Mouse (Mus musculus) hindbrain, embryonic 11.5 days (tissue): Measurements from ENCODE around the gene Pycard. TPM values are rescaled to one million over a fixed set of nuclear protein-coding genes. Genes with fewer than 3 reads are reported as not detected.
"Not testable (repeated sequence)": the region's sequence is repeated elsewhere in the genome, so short reads cannot be mapped to it uniquely, and the experiment has no call there.

Experiments used
- ATAC-seq: fragments of 200-750 bp; cut with Nextera tagmentation; 2 replicates; pipeline ENCODE4 v1.8.0; 2017; ENCODE audit warnings: mild to moderate bottlenecking, moderate TSS enrichment, moderate library complexity; ENCODE audit not compliant: low FRiP score
- DNase-seq: peaks from one replicate; pipeline ENCODE4 v3.0.0-alpha.2; 2015; ENCODE audit warnings: low spot score
- H3K27ac ChIP-seq: fragments of 300-500 bp; sonication (generic); 2 replicates; pipeline ENCODE4 v1.5.1; 2014; ENCODE audit warnings: mild to moderate bottlenecking, low read depth, low read length
- H3K27me3 ChIP-seq: fragments of 300-500 bp; sonication (generic); 2 replicates; pipeline ENCODE4 v1.6.1; 2014; ENCODE audit warnings: mild to moderate bottlenecking, low read length, moderate library complexity, mixed read lengths; ENCODE audit not compliant: control insufficient read depth, insufficient read depth
- H3K36me3 ChIP-seq: fragments of 300-500 bp; sonication (generic); 2 replicates; pipeline ENCODE4 v1.6.1; 2014; ENCODE audit warnings: mild to moderate bottlenecking, low read length, moderate library complexity, mixed read lengths; ENCODE audit not compliant: control insufficient read depth, insufficient read depth
- H3K4me1 ChIP-seq: fragments of 300-500 bp; sonication (generic); replicated peaks from 2 replicates; pipeline ENCODE4 v1.6.1; 2014; ENCODE audit warnings: low read length, mixed read lengths; ENCODE audit not compliant: control insufficient read depth, insufficient read depth
- H3K4me2 ChIP-seq: fragments of 300-500 bp; sonication (generic); replicated peaks from 2 replicates; pipeline ENCODE4 v1.6.1; 2014; ENCODE audit warnings: mild to moderate bottlenecking, low read depth, low read length
- H3K4me3 ChIP-seq: fragments of 300-500 bp; sonication (generic); 2 replicates; pipeline ENCODE4 v1.5.1; 2014; ENCODE audit warnings: low read depth, low read length
- H3K9ac ChIP-seq: fragments of 300-500 bp; sonication (generic); 2 replicates; pipeline ENCODE4 v1.6.1; 2014; ENCODE audit warnings: low read depth, low read length
- H3K9me3 ChIP-seq: fragments of 300-500 bp; sonication (generic); 2 replicates; pipeline ENCODE4 v1.6.1; 2016; ENCODE audit warnings: low read length; ENCODE audit not compliant: control insufficient read depth
- WGBS: fragments of 180-500 bp; shearing (Covaris S2); extraction: QIAGEN DNeasy Blood & Tissue Kit; methylation state at CpG from one replicate; pipeline ENCODE4 v1.1.7; 2014; 5-methylcytosine and 5-hydroxymethylcytosine counted together
- polyA plus RNA-seq: library from polyadenylated mRNA; unstranded; fragments of >200 nt; fragmentation: Nextera tagmentation; extraction: Ambion mirVana; gene quantifications from 2 replicates; pipeline ENCODE4 v1.2.1, GENCODE M21; 2014

Pycard gene
- polyA plus RNA-seq, 1 experiment from 2014 or later = 11.0 TPM

DNA sequence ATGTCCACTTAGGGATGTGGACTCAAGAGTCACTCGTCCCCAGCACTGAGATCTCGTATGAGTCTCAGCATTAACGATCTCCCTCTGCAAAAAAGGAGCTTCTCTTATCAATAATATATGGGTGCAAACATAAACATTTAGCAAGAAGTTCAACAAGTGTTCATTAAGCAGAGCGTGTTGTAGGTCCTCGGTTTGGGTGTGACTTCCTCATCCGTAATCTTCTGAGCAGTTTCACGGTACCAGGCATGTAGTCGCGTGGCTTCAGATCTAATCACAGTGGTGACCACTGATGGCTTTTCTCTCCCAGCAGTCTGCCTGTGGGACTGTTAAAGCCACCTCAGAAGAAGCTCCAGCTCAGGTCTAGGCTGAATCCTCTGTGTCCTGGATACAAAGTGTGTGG is 30.7 kb upstream of the Pycard start:
- Histone ChIP-seq H3K4me3 (no peak overlapping the region), H3K36me3 (no peaks in the 10 kb centered on the region), H3K9me3 (no peaks in the 10 kb centered on the region), H3K27ac (no peak overlapping the region), H3K4me1 (no peaks in the 10 kb centered on the region), H3K9ac (no peak overlapping the region), H3K4me2 (no peak overlapping the region), H3K27me3 (no peaks in the 10 kb centered on the region)
- 95% methylated on average over 9 of the region's 9 CpGs for WGBS
- ATAC-seq (no peak), DNase-seq (no peak)

DNA sequence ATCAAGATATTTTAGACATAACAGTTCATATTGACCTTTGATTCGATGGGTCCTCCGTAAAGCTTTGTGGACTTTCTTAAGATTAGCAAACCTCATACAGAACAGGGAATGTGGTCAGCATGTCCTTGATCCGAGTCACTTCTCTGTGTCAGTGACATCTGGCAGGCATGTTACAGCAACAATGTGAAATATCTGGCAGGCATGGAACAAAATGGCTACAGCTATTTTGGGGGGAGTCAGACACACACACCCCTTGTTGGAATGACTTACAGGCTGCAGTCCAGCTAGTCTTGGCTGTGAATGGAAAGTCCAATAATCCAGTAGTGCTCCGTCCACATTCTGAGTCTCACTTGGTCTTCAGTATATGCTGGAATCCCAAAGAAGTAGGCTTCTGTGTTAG is 29.9 kb upstream of the Pycard start:
- H3K4me3 ChIP-seq = no peak overlapping the region
- no peaks in the 10 kb centered on the region for H3K4me1 ChIP-seq
- ATAC-seq (no peak), DNase-seq (no peak)
- H3K4me2 ChIP-seq = no peak overlapping the region
- H3K9me3 ChIP-seq = no peaks in the 10 kb centered on the region
- H3K27ac ChIP-seq = no peak overlapping the region
- WGBS = 94% methylated on average over 4 of the region's 4 CpGs
- no peak overlapping the region for H3K9ac ChIP-seq
- no peaks in the 10 kb centered on the region for H3K27me3 ChIP-seq
- H3K36me3 ChIP-seq = no peaks in the 10 kb centered on the region

DNA sequence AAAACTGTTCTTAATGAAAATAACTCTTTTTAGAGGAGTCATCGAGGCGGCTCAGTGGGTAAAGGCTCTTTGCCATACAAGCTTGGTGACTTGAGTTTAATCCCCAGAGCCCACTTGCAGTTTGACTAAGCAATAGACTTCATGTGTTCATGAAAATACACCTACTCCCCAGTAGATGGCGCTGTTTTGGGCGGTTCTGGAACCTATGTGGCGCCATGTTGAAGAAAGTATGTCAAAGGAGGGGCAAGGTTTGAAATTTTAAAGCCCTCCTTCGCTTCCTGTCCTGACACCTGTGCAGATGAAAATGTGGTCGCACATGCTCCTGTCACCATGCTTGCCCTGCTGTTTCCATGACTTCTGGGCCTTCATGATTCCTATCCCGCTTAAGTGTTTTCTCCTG is 29.3 kb upstream of the Pycard start:
- H3K9me3 ChIP-seq = no peaks in the 10 kb centered on the region
- no peak overlapping the region for H3K4me2 ChIP-seq
- DNase-seq = peak; percentile 30
- no peaks in the 10 kb centered on the region for H3K36me3 ChIP-seq
- H3K4me3 ChIP-seq = no peak overlapping the region
- H3K27ac ChIP-seq = no peak overlapping the region
- no peak overlapping the region for H3K9ac ChIP-seq
- no peak for ATAC-seq
- WGBS = 67% methylated on average over 8 of the region's 8 CpGs
- no peaks in the 10 kb centered on the region for H3K27me3 ChIP-seq
- H3K4me1 ChIP-seq = no peaks in the 10 kb centered on the region

DNA sequence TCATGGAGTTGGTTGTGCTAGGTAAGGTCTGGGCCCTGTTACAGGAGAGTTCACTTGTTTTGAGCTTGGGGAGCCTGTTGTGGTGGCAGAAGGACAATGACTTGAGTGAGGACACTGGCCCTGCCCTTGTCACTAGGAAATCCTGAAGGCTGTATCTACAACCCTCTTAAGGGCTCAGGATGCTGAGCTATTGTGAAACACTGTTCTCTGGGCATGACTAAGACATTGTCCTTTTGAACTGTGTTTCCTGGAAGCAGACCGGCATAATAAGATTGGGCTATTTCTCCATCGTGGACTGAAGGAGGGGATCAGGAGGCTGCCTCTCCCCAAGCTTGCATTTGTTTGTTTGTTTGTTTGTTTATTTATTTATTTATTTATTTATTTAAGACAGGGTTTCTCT is 25.5 kb upstream of the Pycard start:
- H3K4me1 ChIP-seq = no peaks in the 10 kb centered on the region
- H3K4me2 ChIP-seq = no peak overlapping the region
- no peak overlapping the region for H3K27ac ChIP-seq
- WGBS = 93% methylated on average over 2 of the region's 2 CpGs
- H3K4me3 ChIP-seq = no peak overlapping the region
- H3K36me3 ChIP-seq = no peaks in the 10 kb centered on the region
- no peaks in the 10 kb centered on the region for H3K27me3 ChIP-seq
- DNase-seq = no peak
- no peaks in the 10 kb centered on the region for H3K9me3 ChIP-seq
- no peak overlapping the region for H3K9ac ChIP-seq
- ATAC-seq = no peak

DNA sequence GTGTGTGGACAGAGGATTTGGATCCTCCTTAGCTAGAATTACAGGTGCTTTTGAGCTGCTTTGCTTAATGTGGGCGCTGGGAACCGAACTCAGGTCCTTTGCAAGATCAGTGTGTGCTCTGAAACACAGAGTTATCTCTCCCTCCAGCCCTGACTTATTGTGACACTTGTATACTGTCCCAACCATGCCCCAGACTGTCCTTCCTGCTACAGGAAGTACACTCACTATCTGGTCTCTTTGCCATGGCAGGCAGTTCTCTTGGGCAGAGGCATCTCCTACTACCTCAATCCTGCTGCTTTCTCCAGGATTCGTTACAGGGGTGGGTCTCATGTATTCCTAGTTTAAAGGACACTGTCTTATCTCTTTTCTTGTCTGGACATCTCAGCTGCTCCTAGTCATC is 24.6 kb upstream of the Pycard start:
- ATAC-seq (no peak), DNase-seq (no peak)
- Histone ChIP-seq H3K36me3 (no peaks in the 10 kb centered on the region), H3K27me3 (no peaks in the 10 kb centered on the region), H3K9me3 (no peaks in the 10 kb centered on the region), H3K4me1 (no peaks in the 10 kb centered on the region), H3K4me2 (no peak overlapping the region), H3K27ac (no peak overlapping the region), H3K4me3 (no peak overlapping the region), H3K9ac (no peak overlapping the region)
- 88% methylated on average over 3 of the region's 3 CpGs for WGBS

DNA sequence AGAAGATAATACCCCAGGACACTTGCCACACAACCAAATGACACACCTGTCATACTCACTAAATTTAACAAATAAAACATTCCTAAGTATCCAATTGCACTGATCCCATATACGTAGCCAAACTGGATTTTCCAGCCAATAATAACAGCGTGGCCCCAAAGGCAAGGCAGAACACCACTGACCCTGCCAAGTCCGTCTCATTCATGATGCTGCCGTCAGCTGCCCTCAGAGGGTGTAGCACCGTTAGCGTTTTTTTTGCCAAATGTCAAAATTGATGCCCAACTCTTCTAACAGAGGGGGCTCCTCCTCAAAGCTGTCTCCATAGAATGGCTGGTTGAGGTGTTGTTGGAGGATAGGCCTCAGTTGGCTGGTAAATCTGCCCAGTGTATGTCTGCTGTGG is 23.0 kb upstream of the Pycard start:
- 87% methylated on average over 6 of the region's 6 CpGs for WGBS
- no peak overlapping the region for H3K9ac ChIP-seq

DNA sequence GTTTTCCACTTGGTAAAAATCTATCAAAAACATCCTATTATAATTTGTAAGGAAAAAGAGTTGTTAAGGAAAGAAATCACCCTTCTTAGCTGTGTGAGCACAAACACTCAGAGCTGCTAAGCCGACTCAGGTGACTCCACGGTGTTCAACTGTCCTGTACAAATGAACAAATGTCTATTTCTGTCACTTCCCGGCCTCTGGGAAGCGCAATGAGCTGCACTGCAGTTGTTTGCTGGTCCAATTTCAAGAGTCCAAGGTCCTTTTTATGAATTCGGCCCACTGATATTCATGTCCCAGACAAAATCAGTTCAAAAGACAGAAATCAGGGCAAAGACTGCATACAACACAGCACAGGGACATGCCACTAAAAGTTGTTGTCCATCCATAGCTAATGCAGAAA is 22.5 kb upstream of the Pycard start:
- not testable (repeated sequence) for H3K4me3 ChIP-seq, H3K9me3 ChIP-seq, H3K4me2 ChIP-seq, H3K27me3 ChIP-seq, ATAC-seq, H3K9ac ChIP-seq, H3K4me1 ChIP-seq, H3K27ac ChIP-seq, DNase-seq, H3K36me3 ChIP-seq
- WGBS = 82% methylated on average over 5 of the region's 5 CpGs

More for the DNA sequence above, 23.0 kb upstream of the Pycard start:
- Histone ChIP-seq H3K36me3 (no peaks in the 10 kb centered on the region), H3K4me2 (no peak overlapping the region), H3K4me1 (no peaks in the 10 kb centered on the region), H3K27me3 (no peaks in the 10 kb centered on the region), H3K27ac (no peak overlapping the region), H3K9me3 (no peaks in the 10 kb centered on the region), H3K4me3 (no peak overlapping the region)
- no peak for DNase-seq
- ATAC-seq = no peak

DNA sequence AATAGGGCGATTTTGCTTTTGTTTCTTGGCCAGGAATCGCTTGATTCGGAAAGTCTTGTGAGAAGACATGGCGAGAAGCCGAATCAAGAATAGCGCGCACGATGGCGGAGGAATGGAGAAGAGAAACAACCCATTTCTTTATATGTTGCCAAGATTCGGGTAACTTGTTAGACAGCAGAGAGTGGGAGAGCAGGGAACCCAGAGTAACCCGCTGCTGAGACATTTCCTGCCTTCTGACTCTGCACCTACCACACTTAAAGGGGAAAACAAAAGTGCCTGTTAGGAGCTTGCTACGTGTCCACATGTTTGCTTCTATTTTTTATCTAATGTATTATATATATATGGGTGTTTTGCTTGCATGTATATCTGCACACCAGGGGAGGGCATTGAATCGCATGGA is 19.4 kb upstream of the Pycard start:
- no peak overlapping the region for H3K27ac ChIP-seq
- no peak overlapping the region for H3K4me3 ChIP-seq
- no peaks in the 10 kb centered on the region for H3K27me3 ChIP-seq
- DNase-seq (no peak), ATAC-seq (no peak)
- no peaks in the 10 kb centered on the region for H3K9me3 ChIP-seq
- no peaks in the 10 kb centered on the region for H3K4me1 ChIP-seq
- no peak overlapping the region for H3K9ac ChIP-seq
- H3K4me2 ChIP-seq = no peak overlapping the region
- WGBS = 93% methylated on average over 13 of the region's 13 CpGs
- no peaks in the 10 kb centered on the region for H3K36me3 ChIP-seq

DNA sequence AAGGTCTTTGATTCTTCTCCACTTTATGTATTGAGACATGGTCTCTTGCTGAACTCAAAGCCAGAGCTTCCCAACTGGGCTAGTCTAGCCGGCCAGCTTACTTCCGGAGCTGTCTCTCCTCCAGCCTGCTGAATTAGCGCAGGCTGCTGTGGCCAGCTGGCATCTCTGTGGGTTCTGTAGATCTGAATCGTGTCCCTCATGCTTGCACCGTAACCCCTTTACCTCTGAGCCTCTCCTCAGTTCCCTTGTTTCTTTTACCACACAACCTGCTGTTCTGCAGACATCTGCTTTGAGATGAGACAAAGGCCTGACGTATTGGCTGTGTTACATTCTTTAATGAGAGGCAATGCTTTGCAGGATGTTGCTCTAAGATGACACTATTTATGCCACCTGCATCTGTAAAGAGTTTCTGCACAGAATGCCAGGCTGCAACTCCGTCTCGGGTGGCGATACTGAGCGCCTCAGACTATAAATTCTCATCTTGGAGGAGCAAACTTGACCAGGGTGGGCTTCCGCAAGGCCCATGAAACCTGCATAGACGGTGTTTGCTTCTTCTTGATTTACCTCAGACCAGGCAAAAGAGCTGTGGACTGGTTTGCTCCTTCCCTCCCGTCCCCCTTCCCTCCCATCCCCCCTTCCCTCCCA is 18.6 kb upstream of the Pycard start:
- H3K27me3 ChIP-seq = no peaks in the 10 kb centered on the region
- H3K4me3 ChIP-seq = no peak overlapping the region
- 77% methylated on average over 13 of the region's 13 CpGs for whole genome bisulfite sequencing
- ATAC-seq = no peak
- H3K4me2 ChIP-seq = no peak overlapping the region
- no peak overlapping the region for H3K27ac ChIP-seq
- no peak overlapping the region for H3K9ac ChIP-seq
- no peaks in the 10 kb centered on the region for H3K9me3 ChIP-seq
- no peaks in the 10 kb centered on the region for H3K36me3 ChIP-seq
- H3K4me1 ChIP-seq = no peaks in the 10 kb centered on the region
- no peak for DNase-seq
